16 mouse cellular contexts compared by ENCODE assay signal in genomic region chr10:45288351-45288750, GRCm38 (mm10). TPM values are rescaled to one million over a fixed set of nuclear protein-coding genes. Genes with fewer than 3 reads are reported as not detected.
DNase-seq lines count a peak whose midpoint lies in the region; ATAC-seq and TF ChIP-seq lines count a peak whose summit lies in the region.
"Had no signal": no experiment of that assay in that cellular context is flagged by ENCODE, and none has a peak within 500 bp of the region (broad histone marks: within the 10 kb centered on the region; RNA-seq: fewer than 3 reads in every experiment).

No protein-coding gene starts in this region.

- intact Hi-C loops in heart, adult 2 months (cut with DNase I): loop anchor here (5.0 kb wide), 1 partner anchor 151 kb away; no protein-coding TSS in a partner anchor

- TF ChIP-seq POLR2A in heart, adult 2 months (IDR thresholded peaks at IDR 0.05; ENCODE audit: insufficient read depth, low read depth, low read length): no peak

- 46% methylated on average over 7 of the region's 7 CpGs for WGBS in heart, embryonic 12.5 days
- 42% methylated on average over 7 of the region's 7 CpGs for WGBS in heart, adult 2 months
- 68% methylated on average over 7 of the region's 7 CpGs for WGBS in hindbrain, embryonic 15.5 days
- WGBS in hindbrain, embryonic 10.5 days: 45% methylated on average over 7 of the region's 7 CpGs
- 48% methylated on average over 7 of the region's 7 CpGs for WGBS in limb, embryonic 15.5 days
- 52% methylated on average over 7 of the region's 7 CpGs for WGBS in neural tube, embryonic 15.5 days

- no peak for TF ChIP-seq EP300 in heart, adult 2 months (IDR thresholded peaks at IDR 0.05; ENCODE audit: insufficient read depth, low read depth, low read length)

- TF ChIP-seq CTCF in heart, adult 2 months (IDR thresholded peaks at IDR 0.05): no peak

- H3K9me3 ChIP-seq in heart, embryonic 12.5 days (replicated peaks): no peaks in the 10 kb centered on the region
- no peaks in the 10 kb centered on the region for H3K9me3 ChIP-seq in hindbrain, embryonic 15.5 days
- no peaks in the 10 kb centered on the region for H3K9me3 ChIP-seq in hindbrain, embryonic 10.5 days
- H3K9me3 ChIP-seq in limb, embryonic 15.5 days: no peaks in the 10 kb centered on the region
- no peaks in the 10 kb centered on the region for H3K9me3 ChIP-seq in neural tube, embryonic 15.5 days (replicated peaks)
- H3K9me3 ChIP-seq: midbrain, embryonic 13.5 days; neural tube, embryonic 12.5 days had no signal

- 0 out of 2 replicates have a peak, but pooled peaks cover 3% of the 10 kb centered on the region for H3K27me3 ChIP-seq in heart, embryonic 12.5 days (replicated peaks)
- no peaks in the 10 kb centered on the region for H3K27me3 ChIP-seq in heart, adult 2 months (ENCODE audit: control insufficient read depth, insufficient read depth, low read length)
- peaks cover 17% of the 10 kb centered on the region; the same call in 1 of the 2 replicates for H3K27me3 ChIP-seq in hindbrain, embryonic 15.5 days
- peaks cover 40% of the 10 kb centered on the region for H3K27me3 ChIP-seq in hindbrain, embryonic 10.5 days (ENCODE audit: insufficient read depth, poor library complexity, severe bottlenecking)
- peaks cover 21% of the 10 kb centered on the region for H3K27me3 ChIP-seq in limb, embryonic 15.5 days
- H3K27me3 ChIP-seq in neural tube, embryonic 15.5 days (replicated peaks): peaks cover 22% of the 10 kb centered on the region

- no peak overlapping the region for H3K27ac ChIP-seq in heart, embryonic 12.5 days (ENCODE audit: poor library complexity, severe bottlenecking)
- H3K27ac ChIP-seq in heart, adult 2 months: no peak overlapping the region
- H3K27ac ChIP-seq in hindbrain, embryonic 15.5 days (replicated peaks): no peak overlapping the region
- H3K27ac ChIP-seq in hindbrain, embryonic 10.5 days: no peak overlapping the region
- H3K27ac ChIP-seq in limb, embryonic 15.5 days: no peak overlapping the region
- H3K27ac ChIP-seq in neural tube, embryonic 15.5 days (replicated peaks): no peak overlapping the region
- H3K27ac ChIP-seq: kidney, postnatal 0 days; left cerebral cortex, adult 2 months; midbrain, embryonic 13.5 days; neural tube, embryonic 12.5 days had no signal

- peak overlapping the region; percentile 29 for H3K9ac ChIP-seq in heart, embryonic 12.5 days
- H3K9ac ChIP-seq in heart, adult 2 months (ENCODE audit: low read depth, low read length): no peak overlapping the region
- no peak overlapping the region for H3K9ac ChIP-seq in hindbrain, embryonic 15.5 days
- H3K9ac ChIP-seq in limb, embryonic 15.5 days: no peak overlapping the region
- no peak overlapping the region for H3K9ac ChIP-seq in neural tube, embryonic 15.5 days (replicated peaks)
- H3K9ac ChIP-seq: liver, postnatal 0 days; midbrain, embryonic 13.5 days had no signal

- no peaks in the 10 kb centered on the region for H3K36me3 ChIP-seq in heart, embryonic 12.5 days
- H3K36me3 ChIP-seq in heart, adult 2 months (ENCODE audit: control insufficient read depth, insufficient read depth, low read length): no peaks in the 10 kb centered on the region
- H3K36me3 ChIP-seq in hindbrain, embryonic 15.5 days: no peaks in the 10 kb centered on the region
- no peaks in the 10 kb centered on the region for H3K36me3 ChIP-seq in hindbrain, embryonic 10.5 days
- no peaks in the 10 kb centered on the region for H3K36me3 ChIP-seq in limb, embryonic 15.5 days
- H3K36me3 ChIP-seq in neural tube, embryonic 15.5 days: no peaks in the 10 kb centered on the region
- H3K36me3 ChIP-seq: midbrain, embryonic 13.5 days; neural tube, embryonic 12.5 days had no signal

- H3K4me1 ChIP-seq in heart, embryonic 12.5 days (replicated peaks): peaks cover 22% of the 10 kb centered on the region
- H3K4me1 ChIP-seq in heart, adult 2 months (ENCODE audit: control insufficient read depth, insufficient read depth, low read length): peaks cover 2% of the 10 kb centered on the region; the same call in 1 of the 2 replicates
- H3K4me1 ChIP-seq in hindbrain, embryonic 15.5 days (replicated peaks): peaks cover 5% of the 10 kb centered on the region
- peaks cover 5% of the 10 kb centered on the region for H3K4me1 ChIP-seq in hindbrain, embryonic 10.5 days (replicated peaks)
- H3K4me1 ChIP-seq in limb, embryonic 15.5 days: peaks cover 12% of the 10 kb centered on the region; the same call in 1 of the 2 replicates
- H3K4me1 ChIP-seq in neural tube, embryonic 15.5 days: peaks cover 10% of the 10 kb centered on the region

- peak overlapping the region; percentile 70 for H3K4me3 ChIP-seq in heart, embryonic 12.5 days
- H3K4me3 ChIP-seq in heart, adult 2 months: no peak overlapping the region
- H3K4me3 ChIP-seq in hindbrain, embryonic 15.5 days: no peak overlapping the region
- no peak overlapping the region for H3K4me3 ChIP-seq in hindbrain, embryonic 10.5 days
- H3K4me3 ChIP-seq in limb, embryonic 15.5 days: peak overlapping the region; percentile 58; the same call in 1 of the 2 replicates
- H3K4me3 ChIP-seq in neural tube, embryonic 15.5 days (replicated peaks): no peak overlapping the region

- no peak for DNase-seq in heart, adult 2 months
- DNase-seq in hindbrain, embryonic 10.5 days (ENCODE audit: low spot score): no peak
- DNase-seq in WW6 (ENCODE audit: low read depth, low spot score): peak; percentile 36
- DNase-seq: adrenal gland, postnatal 36 days; cerebellum, adult 9-10 months; kidney, adult 2 months; liver, postnatal 0 days had no signal

- no peak for ATAC-seq in heart, embryonic 12.5 days (ENCODE audit: insufficient number of reproducible peaks, low FRiP score)
- no peak for ATAC-seq in hindbrain, embryonic 15.5 days (ENCODE audit: low FRiP score, low read depth)
- ATAC-seq in limb, embryonic 15.5 days (ENCODE audit: insufficient number of reproducible peaks, low FRiP score, low TSS enrichment, low read depth): no peak
- no peak for ATAC-seq in neural tube, embryonic 15.5 days (ENCODE audit: low FRiP score)
- ATAC-seq: liver, postnatal 0 days had no signal

- H3K79me2 ChIP-seq in heart, adult 2 months (replicated peaks; ENCODE audit: control insufficient read depth, insufficient read depth, low read length): no peaks in the 10 kb centered on the region

- peak overlapping the region; percentile 91 for H3K4me2 ChIP-seq in heart, embryonic 12.5 days
- H3K4me2 ChIP-seq in hindbrain, embryonic 15.5 days: peak overlapping the region; percentile 9; the same call in 1 of the 2 replicates
- no peak overlapping the region for H3K4me2 ChIP-seq in limb, embryonic 15.5 days
- H3K4me2 ChIP-seq in neural tube, embryonic 15.5 days: no peak overlapping the region

RNA-seq across cellular contexts. Expression of gene Bves, which starts 47.2 kb away (rescaled TPM):
- 65.6 and 66.4 TPM in 2 replicates for polyA plus RNA-seq in heart, embryonic 12.5 days (2016; fragmentation: Nextera tagmentation; extraction: Ambion mirVana)
- 10 to 100 TPM; 31.1 to 34.8 TPM for total RNA-seq in heart, adult 2 months (2021)
- 25.0 and 44.5 TPM in 2 replicates for polyA plus RNA-seq in heart, adult 2 months (2012; rRNA removed)
- 1.9 and 2.0 TPM in 2 replicates for polyA plus RNA-seq in hindbrain, embryonic 15.5 days (2015; fragmentation: Nextera tagmentation; extraction: Ambion mirVana)
- polyA plus RNA-seq in hindbrain, embryonic 10.5 days (2016; fragmentation: Nextera tagmentation; extraction: Ambion mirVana): 1.8 and 2.5 TPM in 2 replicates
- 3.0 and 4.3 TPM in 2 replicates for polyA plus RNA-seq in limb, embryonic 15.5 days (2015; fragmentation: Nextera tagmentation; extraction: Ambion mirVana)
- 3.0 and 3.3 TPM in 2 replicates for polyA plus RNA-seq in neural tube, embryonic 15.5 days (2015; fragmentation: Nextera tagmentation; extraction: Ambion mirVana)
- total RNA-seq: hematopoietic stem cell, adult 5-6 weeks had no signal

Comparison
In these comparisons a context has a peak if more than half of its experiments do, and no peak if none do; other contexts are left out.
1. H3K4me3 ChIP-seq: peak in heart, embryonic 12.5 days (single experiment) and limb, embryonic 15.5 days (single experiment); none in heart, adult 2 months (single experiment), hindbrain, embryonic 15.5 days (single experiment), hindbrain, embryonic 10.5 days (single experiment) and neural tube, embryonic 15.5 days (single experiment).
2. H3K4me2 ChIP-seq: peak in heart, embryonic 12.5 days (single experiment) and hindbrain, embryonic 15.5 days (single experiment); none in limb, embryonic 15.5 days (single experiment) and neural tube, embryonic 15.5 days (single experiment).